Mouse (Mus musculus) neural tube, embryonic 11.5 days (tissue): ENCODE measurements around the gene Gsk3a. TPM values are rescaled to one million over a fixed set of nuclear protein-coding genes. Genes with fewer than 3 reads are reported as not detected.

Source experiments
- ATAC-seq: fragments of 200-750 bp; cut with Nextera tagmentation; 2 replicates; pipeline ENCODE4 v1.8.0; 2017; ENCODE audit warnings: moderate number of reproducible peaks, mild to moderate bottlenecking, moderate TSS enrichment, moderate library complexity; ENCODE audit not compliant: insufficient read depth, low FRiP score, low TSS enrichment
- DNase-seq: peaks from one replicate; pipeline ENCODE4 v3.0.0-alpha.2; 2015; ENCODE audit warnings: low spot score
- H3K27ac ChIP-seq: fragments of 300-500 bp; sonication (generic); 2 replicates; pipeline ENCODE4 v1.5.1; 2014; ENCODE audit warnings: low read depth, mild to moderate bottlenecking, low read length
- H3K27me3 ChIP-seq: fragments of 300-500 bp; sonication (generic); 2 replicates; pipeline ENCODE4 v1.6.1; 2014; ENCODE audit warnings: mild to moderate bottlenecking, low read length, mixed read lengths; ENCODE audit not compliant: control insufficient read depth, insufficient read depth
- H3K36me3 ChIP-seq: fragments of 300-500 bp; sonication (generic); 2 replicates; pipeline ENCODE4 v1.6.1; 2014; ENCODE audit warnings: mild to moderate bottlenecking, low read length, moderate library complexity, mixed read lengths; ENCODE audit not compliant: control insufficient read depth, insufficient read depth
- H3K4me1 ChIP-seq: fragments of 300-500 bp; sonication (generic); 2 replicates; pipeline ENCODE4 v1.6.1; 2014; ENCODE audit warnings: low read length, mixed read lengths; ENCODE audit not compliant: control insufficient read depth, insufficient read depth
- H3K4me2 ChIP-seq: fragments of 300-500 bp; sonication (generic); 2 replicates; pipeline ENCODE4 v1.6.1; 2014; ENCODE audit warnings: low read depth, mild to moderate bottlenecking, moderate library complexity
- H3K4me3 ChIP-seq: fragments of 300-500 bp; sonication (generic); 2 replicates; pipeline ENCODE4 v1.5.1; 2014; ENCODE audit warnings: low read depth, low read length
- H3K9ac ChIP-seq: fragments of 300-500 bp; sonication (generic); 2 replicates; pipeline ENCODE4 v1.6.1; 2014; ENCODE audit warnings: mild to moderate bottlenecking, low read length
- H3K9me3 ChIP-seq: fragments of 300-500 bp; sonication (generic); 2 replicates; pipeline ENCODE4 v1.6.1; 2016; ENCODE audit warnings: low read length; ENCODE audit not compliant: control insufficient read depth
- WGBS: fragments of 180-500 bp; shearing (Covaris S2); extraction: QIAGEN DNeasy Blood & Tissue Kit; methylation state at CpG from one replicate; pipeline ENCODE4 v1.1.7; 2014; 5-methylcytosine and 5-hydroxymethylcytosine counted together
- polyA plus RNA-seq: library from polyadenylated mRNA; unstranded; fragments of >200 nt; fragmentation: Nextera tagmentation; extraction: Ambion mirVana; gene quantifications from 2 replicates; pipeline ENCODE4 v1.2.1, GENCODE M21; 2014

Gsk3a gene
- 15.9 and 19.7 TPM in 2 replicates for polyA plus RNA-seq

- WGBS, result under 1% methylated on average over 59 of the region's 76 CpGs
- Histone ChIP-seq H3K9ac (peak within 1 kb of the TSS; percentile 95), H3K36me3 (peaks cover 10% of the 10 kb centered on the region), H3K27ac (peak within 1 kb of the TSS; percentile 50), H3K27me3 (no peaks in the 10 kb centered on the region), H3K4me2 (peak within 1 kb of the TSS; percentile 66), H3K4me1 (peaks cover 10% of the 10 kb centered on the region), H3K4me3 (peak within 1 kb of the TSS; percentile 98), H3K9me3 (no peaks in the 10 kb centered on the region)
- ATAC-seq, result peak; percentile 85
- DNase-seq, result peak; percentile 97
Measured at GRCm38 (mm10) chr7:25237249-25238014, at the start of gene Gsk3a. Gsk3a (minus strand) TSS chr7:25237851.

DNA sequence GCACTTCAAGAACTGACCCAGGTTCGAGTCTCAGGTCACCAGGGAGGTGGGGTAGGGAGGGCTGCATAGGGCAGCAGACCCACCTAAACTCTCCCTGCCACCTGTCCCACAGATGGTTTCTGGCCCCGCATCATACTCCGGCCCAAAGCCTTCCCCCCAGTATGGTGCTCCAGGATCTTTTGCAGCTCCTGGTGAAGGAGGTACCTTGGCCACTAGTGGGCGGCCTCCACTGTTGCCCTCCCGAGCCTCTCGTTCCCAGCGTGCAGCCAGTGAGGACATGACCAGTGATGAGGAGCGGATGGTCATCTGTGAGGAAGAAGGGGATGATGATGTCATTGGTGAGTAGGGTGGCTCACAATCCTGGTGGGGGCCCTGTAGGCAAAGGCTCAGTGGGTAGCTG is 49.3 kb upstream of the Gsk3a start:
- Histone ChIP-seq H3K27ac (no peak overlapping the region), H3K4me3 (no peak overlapping the region), H3K4me2 (no peak overlapping the region), H3K4me1 (peaks cover 14% of the 10 kb centered on the region), H3K9ac (no peak overlapping the region), H3K36me3 (peaks cover 45% of the 10 kb centered on the region), H3K27me3 (no peaks in the 10 kb centered on the region), H3K9me3 (no peaks in the 10 kb centered on the region)
- no peak for ATAC-seq
- WGBS, result 89% methylated on average over 8 of the region's 8 CpGs
- DNase-seq, result no peak

DNA sequence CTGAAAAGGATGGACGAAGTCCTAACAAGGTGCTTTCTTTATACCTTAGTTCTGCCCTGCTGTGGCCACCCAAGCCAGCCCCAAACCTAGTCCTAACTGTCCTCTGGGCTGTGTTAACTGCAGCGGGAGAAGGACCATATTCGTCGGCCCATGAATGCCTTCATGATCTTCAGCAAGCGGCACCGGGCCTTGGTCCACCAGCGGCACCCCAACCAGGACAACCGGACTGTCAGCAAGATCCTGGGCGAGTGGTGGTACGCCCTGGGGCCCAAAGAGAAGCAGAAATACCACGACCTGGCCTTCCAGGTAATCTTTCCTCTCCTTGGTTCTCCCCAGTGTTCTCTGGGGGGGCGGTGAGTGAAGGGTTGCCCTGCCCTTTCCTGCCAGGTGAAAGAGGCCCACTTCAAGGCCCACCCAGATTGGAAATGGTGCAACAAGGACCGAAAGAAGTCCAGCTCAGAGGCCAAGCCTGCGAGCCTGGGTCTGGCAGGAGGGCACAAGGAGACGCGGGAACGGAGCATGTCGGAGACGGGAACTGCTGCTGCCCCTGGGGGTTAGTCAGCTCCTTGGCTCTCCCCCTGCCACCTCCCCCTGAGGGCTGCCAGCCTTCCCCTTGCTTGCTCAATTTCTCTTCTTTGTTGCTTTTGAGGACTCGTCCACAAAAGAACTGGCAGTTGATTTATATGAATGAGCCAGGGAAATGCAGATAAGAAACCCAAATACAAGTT is 48.0 kb upstream of the Gsk3a start:
- no peak overlapping the region for H3K27ac ChIP-seq
- H3K36me3 ChIP-seq, result peaks cover 38% of the 10 kb centered on the region
- DNase-seq, result no peak
- no peak overlapping the region for H3K9ac ChIP-seq
- peak overlapping the region; percentile 6; the same call in 1 of the 2 replicates for H3K4me3 ChIP-seq
- no peaks in the 10 kb centered on the region for H3K9me3 ChIP-seq
- no peak for ATAC-seq
- no peaks in the 10 kb centered on the region for H3K27me3 ChIP-seq
- H3K4me2 ChIP-seq, result no peak overlapping the region
- peaks cover 25% of the 10 kb centered on the region for H3K4me1 ChIP-seq
- 90% methylated on average over 20 of the region's 20 CpGs for WGBS

- Histone ChIP-seq H3K27me3 (no peaks in the 10 kb centered on the region), H3K4me2 (peak overlapping the region; percentile 15; the same call in 1 of the 2 replicates), H3K9ac (no peak overlapping the region; the same call in 1 of the 2 replicates), H3K36me3 (peaks cover 31% of the 10 kb centered on the region), H3K27ac (no peak overlapping the region; the same call in 1 of the 2 replicates), H3K9me3 (no peaks in the 10 kb centered on the region), H3K4me1 (peaks cover 34% of the 10 kb centered on the region), H3K4me3 (no peak overlapping the region; the same call in 1 of the 2 replicates)
- ATAC-seq, result no peak
- no peak for DNase-seq
- WGBS, result 85% methylated on average over 5 of the region's 5 CpGs
Measured at GRCm38 (mm10) chr7:25284766-25285165, 47.1 kb upstream of the Gsk3a start.

DNA sequence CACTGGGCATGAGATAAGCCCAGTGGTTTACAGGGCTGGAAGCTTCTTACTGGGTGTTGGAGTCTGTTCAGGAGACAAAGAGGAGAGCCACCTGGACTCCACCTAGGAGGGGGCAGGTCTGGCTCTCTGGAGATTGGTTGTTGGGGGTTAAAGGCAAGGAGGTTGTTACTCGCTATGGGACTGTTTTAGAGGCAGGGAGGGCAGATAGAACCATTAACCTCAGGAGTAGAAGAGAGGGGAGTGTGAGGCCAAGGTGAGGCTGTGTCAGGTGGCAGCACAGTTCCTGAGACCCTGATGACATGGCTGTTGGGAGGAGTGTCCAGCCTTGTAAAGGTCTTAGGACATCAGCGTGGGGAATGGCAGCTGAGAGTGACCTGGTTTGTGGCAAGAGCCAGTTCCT is 46.5 kb upstream of the Gsk3a start:
- peaks cover 39% of the 10 kb centered on the region for H3K4me1 ChIP-seq
- H3K9me3 ChIP-seq, result no peaks in the 10 kb centered on the region
- peaks cover 25% of the 10 kb centered on the region for H3K36me3 ChIP-seq
- ATAC-seq, result no peak
- H3K9ac ChIP-seq, result peak overlapping the region; percentile 54
- DNase-seq, result no peak
- H3K4me3 ChIP-seq, result peak overlapping the region; percentile 82
- 77% methylated on average over 2 of the region's 2 CpGs for WGBS
- H3K27ac ChIP-seq, result no peak overlapping the region
- no peaks in the 10 kb centered on the region for H3K27me3 ChIP-seq
- H3K4me2 ChIP-seq, result peak overlapping the region; percentile 76

DNA sequence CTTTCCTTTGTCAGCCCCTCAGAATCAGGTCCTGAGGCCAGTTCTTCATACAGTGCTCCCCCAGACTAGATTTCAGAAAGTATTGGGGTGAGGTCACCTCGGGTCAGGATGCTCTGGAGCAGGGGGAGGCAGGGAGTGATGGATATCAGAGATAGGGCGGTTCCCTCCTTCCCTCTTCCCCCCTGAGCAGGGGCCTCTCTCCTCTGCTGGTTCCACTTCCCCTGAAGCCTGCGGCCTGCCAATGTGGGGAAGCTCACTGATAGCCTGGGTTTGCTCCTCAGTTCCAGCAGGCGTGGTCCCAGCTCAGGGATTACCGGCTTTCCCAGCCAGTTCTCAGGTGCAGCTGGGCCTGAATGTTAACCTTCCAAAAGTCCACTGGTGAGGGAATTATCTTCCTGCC is 46.0 kb upstream of the Gsk3a start:
- Histone ChIP-seq H3K4me2 (peak overlapping the region; percentile 76), H3K27ac (peak overlapping the region; percentile 97), H3K4me1 (peaks cover 39% of the 10 kb centered on the region), H3K9ac (peak overlapping the region; percentile 54), H3K27me3 (no peaks in the 10 kb centered on the region), H3K9me3 (no peaks in the 10 kb centered on the region), H3K4me3 (peak overlapping the region; percentile 82), H3K36me3 (peaks cover 20% of the 10 kb centered on the region)
- ATAC-seq (no peak), DNase-seq (no peak)
- WGBS, result 32% methylated on average over 5 of the region's 5 CpGs

GRCm38 (mm10) chr7:25282731-25283211 is 45.1 kb upstream of the Gsk3a start:
- peak; percentile 55 for DNase-seq
- Histone ChIP-seq H3K4me1 (peaks cover 41% of the 10 kb centered on the region), H3K9me3 (no peaks in the 10 kb centered on the region), H3K27ac (peak overlapping the region; percentile 97), H3K4me3 (peak overlapping the region; percentile 82), H3K4me2 (peak overlapping the region; percentile 76), H3K9ac (peak overlapping the region; percentile 70), H3K27me3 (no peaks in the 10 kb centered on the region), H3K36me3 (peaks cover 12% of the 10 kb centered on the region)
- ATAC-seq, result no peak
- WGBS, result under 1% methylated on average over 28 of the region's 36 CpGs

DNA sequence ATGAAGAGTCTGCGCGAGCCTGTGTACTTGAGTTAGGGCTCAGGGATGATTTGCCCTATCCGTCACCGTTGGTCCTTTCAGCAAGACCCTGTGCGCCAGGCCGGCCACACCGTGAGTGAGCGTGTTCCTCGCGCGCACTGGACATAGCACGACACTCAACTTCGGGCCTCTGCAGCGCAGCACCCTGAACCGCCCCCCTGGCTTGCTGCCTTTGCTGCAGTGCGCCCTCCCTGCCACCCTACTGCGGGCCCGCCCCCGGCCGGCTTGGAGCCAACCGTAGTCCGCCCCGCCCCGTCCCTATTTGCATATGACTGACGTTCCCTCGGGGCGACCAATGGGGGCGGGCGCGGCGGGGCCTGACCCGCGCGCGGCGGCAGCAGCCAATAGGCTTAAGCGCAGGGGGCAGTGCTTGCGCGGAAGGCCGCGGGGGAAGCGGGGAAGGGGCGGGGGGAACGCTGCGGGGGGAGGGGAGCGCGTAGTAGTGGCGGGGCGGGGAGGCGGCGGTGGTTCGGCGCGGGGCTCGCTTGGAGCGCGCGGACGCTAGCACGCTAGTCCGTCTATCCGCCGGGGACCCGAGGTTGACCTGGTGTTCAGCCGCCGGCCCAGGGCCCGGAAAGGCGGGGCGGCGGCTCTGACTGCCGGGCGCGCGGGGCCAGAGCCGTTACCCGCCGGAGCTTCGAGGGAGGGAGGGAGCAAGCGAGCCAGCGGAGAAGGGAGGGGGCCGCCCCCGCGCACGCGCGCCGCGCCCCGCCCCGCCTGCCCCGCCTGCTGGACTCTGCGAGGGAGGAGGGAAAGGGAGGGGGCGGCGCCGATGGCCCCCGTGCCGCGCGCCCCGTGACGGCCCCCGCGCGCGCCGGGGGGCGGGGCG is 44.3 kb upstream of the Gsk3a start:
- peak overlapping the region; percentile 70 for H3K9ac ChIP-seq
- H3K4me1 ChIP-seq, result peaks cover 45% of the 10 kb centered on the region
- H3K27ac ChIP-seq, result peak overlapping the region; percentile 97
- ATAC-seq, result peak; percentile 73
- no peaks in the 10 kb centered on the region for H3K27me3 ChIP-seq
- 1% methylated on average over 43 of the region's 108 CpGs for WGBS
- H3K36me3 ChIP-seq, result peaks cover 5% of the 10 kb centered on the region
- H3K9me3 ChIP-seq, result no peaks in the 10 kb centered on the region
- peak overlapping the region; percentile 82 for H3K4me3 ChIP-seq
- peak; percentile 97 for DNase-seq
- peak overlapping the region; percentile 76 for H3K4me2 ChIP-seq
